Mouse (Mus musculus) testis, postnatal 14 days (tissue): ENCODE measurements around the gene Unc5c.
A peak's percentile ranks its signal among the peaks of the same experiment; 100 is the strongest.

Experiments
- DNase-seq: peaks from one replicate; pipeline ENCODE4 v3.0.0; 2021; ENCODE audit warnings: low spot score

Gene Unc5c

GRCm38 (mm10) chr3:141716371-141716770 lies 251.4 kb downstream of the Unc5c start:
- no peak for DNase-seq

- no peak for DNase-seq
Observed at GRCm38 (mm10) chr3:141719050-141719449, 254.0 kb downstream of the Unc5c start.

GRCm38 (mm10) chr3:141724499-141724898 lies 259.5 kb downstream of the Unc5c start:
- DNase-seq: no peak

GRCm38 (mm10) chr3:141725432-141725831 lies 260.4 kb downstream of the Unc5c start:
- DNase-seq: no peak

- no peak for DNase-seq
Observed at GRCm38 (mm10) chr3:141733844-141734243, 268.8 kb downstream of the Unc5c start.

GRCm38 (mm10) chr3:141735285-141735684 lies 270.3 kb downstream of the Unc5c start:
- no peak for DNase-seq

- DNase-seq: no peak
Observed at GRCm38 (mm10) chr3:141745322-141745721, 280.3 kb downstream of the Unc5c start.

GRCm38 (mm10) chr3:141748694-141749381 lies 283.8 kb downstream of the Unc5c start:
- DNase-seq: no peak

- no peak for DNase-seq
Observed at GRCm38 (mm10) chr3:141752172-141752571, 287.2 kb downstream of the Unc5c start.

- DNase-seq: no peak
Observed at GRCm38 (mm10) chr3:141757259-141757658, 292.2 kb downstream of the Unc5c start.

GRCm38 (mm10) chr3:141778411-141778919 lies 313.4 kb downstream of the Unc5c start:
- DNase-seq: no peak

GRCm38 (mm10) chr3:141779186-141779585 lies 314.2 kb downstream of the Unc5c start:
- DNase-seq: no peak

- DNase-seq: no peak
Observed at GRCm38 (mm10) chr3:141782553-141782952, 317.5 kb downstream of the Unc5c start.

GRCm38 (mm10) chr3:141791026-141791780 lies 326.2 kb downstream of the Unc5c start:
- no peak for DNase-seq

GRCm38 (mm10) chr3:141792106-141792505 lies 327.1 kb downstream of the Unc5c start:
- peak; percentile 51 for DNase-seq

GRCm38 (mm10) chr3:141793755-141794154 lies 328.7 kb downstream of the Unc5c start:
- no peak for DNase-seq

- no peak for DNase-seq
Observed at GRCm38 (mm10) chr3:141794371-141794770, 329.4 kb downstream of the Unc5c start.

GRCm38 (mm10) chr3:141797372-141797771 lies 332.4 kb downstream of the Unc5c start:
- DNase-seq: no peak

- no peak for DNase-seq
Observed at GRCm38 (mm10) chr3:141797789-141798188, 332.8 kb downstream of the Unc5c start.

- DNase-seq: no peak
Observed at GRCm38 (mm10) chr3:141804133-141804532, 339.1 kb downstream of the Unc5c start.

- DNase-seq: no peak
Observed at GRCm38 (mm10) chr3:141809581-141809980, 344.6 kb downstream of the Unc5c start.

- DNase-seq: no peak
Observed at GRCm38 (mm10) chr3:141810944-141811343, 345.9 kb downstream of the Unc5c start.

- peak; percentile 17 for DNase-seq
Observed at GRCm38 (mm10) chr3:141811348-141811747, 346.3 kb downstream of the Unc5c start.
